Mouse (Mus musculus) hindbrain, embryonic 14.5 days (tissue): ENCODE data around the gene Scaf11. TPM values are rescaled to one million over a fixed set of nuclear protein-coding genes. Genes with fewer than 3 reads are reported as not detected.
"Not testable (repeated sequence)": the region's sequence is repeated elsewhere in the genome, so short reads cannot be mapped to it uniquely, and the experiment has no call there.

Experiments used
- ATAC-seq: fragments of 200-750 bp; cut with Nextera tagmentation; 2 replicates; pipeline ENCODE4 v1.8.0; 2017; ENCODE audit warnings: moderate number of reproducible peaks, mild to moderate bottlenecking, moderate TSS enrichment, moderate library complexity; ENCODE audit not compliant: low FRiP score
- DNase-seq: peaks from one replicate; pipeline ENCODE4 v3.0.0-alpha.2; 2015; ENCODE audit warnings: low spot score
- H3K27ac ChIP-seq: fragments of 300-500 bp; sonication (generic); 2 replicates; pipeline ENCODE4 v1.5.1; 2014; ENCODE audit warnings: mild to moderate bottlenecking, moderate library complexity
- H3K27me3 ChIP-seq: fragments of 300-500 bp; sonication (generic); 2 replicates; pipeline ENCODE4 v1.6.1; 2014; ENCODE audit warnings: mild to moderate bottlenecking, low read length, mixed read lengths; ENCODE audit not compliant: control insufficient read depth, insufficient read depth
- H3K36me3 ChIP-seq: fragments of 300-500 bp; sonication (generic); replicated peaks from 2 replicates; pipeline ENCODE4 v1.6.1; 2014; ENCODE audit not compliant: control insufficient read depth, insufficient read depth
- H3K4me1 ChIP-seq: fragments of 300-500 bp; sonication (generic); replicated peaks from 2 replicates; pipeline ENCODE4 v1.6.1; 2014; ENCODE audit warnings: antibody characterized with exemption, low read length, mixed read lengths; ENCODE audit not compliant: control insufficient read depth, insufficient read depth
- H3K4me2 ChIP-seq: fragments of 300-500 bp; sonication (generic); replicated peaks from 2 replicates; pipeline ENCODE4 v1.6.1; 2014; ENCODE audit warnings: mild to moderate bottlenecking, moderate library complexity
- H3K4me3 ChIP-seq: fragments of 300-500 bp; sonication (generic); replicated peaks from 2 replicates; pipeline ENCODE4 v1.5.1; 2014; ENCODE audit warnings: mild to moderate bottlenecking, low read length
- H3K9ac ChIP-seq: fragments of 300-500 bp; sonication (generic); 2 replicates; pipeline ENCODE4 v1.6.1; 2014
- H3K9me3 ChIP-seq: fragments of 300-500 bp; sonication (generic); 2 replicates; pipeline ENCODE4 v1.6.1; 2016; ENCODE audit warnings: low read length; ENCODE audit not compliant: control insufficient read depth
- WGBS: fragments of 180-500 bp; shearing (Covaris S2); extraction: QIAGEN DNeasy Blood & Tissue Kit; methylation state at CpG from one replicate; pipeline ENCODE4 v1.1.7; 2014; 5-methylcytosine and 5-hydroxymethylcytosine counted together
- polyA plus RNA-seq: library from polyadenylated mRNA; unstranded; fragments of >200 nt; fragmentation: Nextera tagmentation; extraction: Ambion mirVana; gene quantifications from 2 replicates; pipeline ENCODE4 v1.2.1, GENCODE M21; 2014

The Scaf11 gene
- polyA plus RNA-seq, 1 experiment from 2014 or later: 49.6 TPM

GRCm38 (mm10) chr15:96457338-96457664 lies 3.3 kb downstream of the Scaf11 start:
- H3K4me1 ChIP-seq: peaks cover 18% of the 10 kb centered on the region
- H3K27me3 ChIP-seq: no peaks in the 10 kb centered on the region
- no peak overlapping the region for H3K9ac ChIP-seq
- H3K4me2 ChIP-seq: no peak overlapping the region
- H3K9me3 ChIP-seq: no peaks in the 10 kb centered on the region
- DNase-seq (no peak), ATAC-seq (no peak)
- no peak overlapping the region for H3K27ac ChIP-seq
- no peak overlapping the region for H3K4me3 ChIP-seq
- 68% methylated on average over 3 of the region's 3 CpGs for WGBS
- no peaks in the 10 kb centered on the region for H3K36me3 ChIP-seq

GRCm38 (mm10) chr15:96456651-96457337 lies 3.8 kb downstream of the Scaf11 start:
- Histone ChIP-seq H3K9me3 (no peaks in the 10 kb centered on the region), H3K9ac (no peak overlapping the region), H3K4me1 (peaks cover 13% of the 10 kb centered on the region; the same call in 1 of the 2 replicates), H3K27me3 (no peaks in the 10 kb centered on the region), H3K27ac (no peak overlapping the region), H3K4me3 (no peak overlapping the region), H3K36me3 (peaks cover 2% of the 10 kb centered on the region; the same call in 1 of the 2 replicates), H3K4me2 (no peak overlapping the region)
- 81% methylated on average over 5 of the region's 5 CpGs for WGBS
- no peak for ATAC-seq
- DNase-seq: no peak

- no peak overlapping the region for H3K27ac ChIP-seq
- no peaks in the 10 kb centered on the region for H3K9me3 ChIP-seq
- no peak for ATAC-seq
- H3K36me3 ChIP-seq: peaks cover 6% of the 10 kb centered on the region
- no peaks in the 10 kb centered on the region for H3K27me3 ChIP-seq
- peaks cover 11% of the 10 kb centered on the region; the same call in 1 of the 2 replicates for H3K4me1 ChIP-seq
- WGBS: 69% methylated on average over 4 of the region's 4 CpGs
- no peak for DNase-seq
- no peak overlapping the region for H3K9ac ChIP-seq
- H3K4me2 ChIP-seq: no peak overlapping the region
- no peak overlapping the region for H3K4me3 ChIP-seq
Observed at GRCm38 (mm10) chr15:96455595-96456214, 4.9 kb downstream of the Scaf11 start.

- Histone ChIP-seq H3K9ac (no peak overlapping the region), H3K4me3 (no peak overlapping the region), H3K36me3 (peaks cover 6% of the 10 kb centered on the region), H3K4me2 (no peak overlapping the region), H3K4me1 (no peaks in the 10 kb centered on the region; the same call in 1 of the 2 replicates), H3K27ac (no peak overlapping the region), H3K9me3 (no peaks in the 10 kb centered on the region), H3K27me3 (no peaks in the 10 kb centered on the region)
- WGBS: 95% methylated on average over 1 of the region's 1 CpGs
- ATAC-seq: no peak
- no peak for DNase-seq
Observed at GRCm38 (mm10) chr15:96453346-96453745, 7.3 kb downstream of the Scaf11 start.

- Histone ChIP-seq H3K27me3 (no peaks in the 10 kb centered on the region), H3K27ac (no peak overlapping the region), H3K4me2 (no peak overlapping the region), H3K9ac (no peak overlapping the region), H3K4me3 (no peak overlapping the region), H3K9me3 (no peaks in the 10 kb centered on the region), H3K36me3 (peaks cover 21% of the 10 kb centered on the region), H3K4me1 (no peaks in the 10 kb centered on the region)
- no peak for ATAC-seq
- WGBS: 94% methylated on average over 7 of the region's 7 CpGs
- DNase-seq: no peak
Observed at GRCm38 (mm10) chr15:96448656-96449299, 11.9 kb downstream of the Scaf11 start.

GRCm38 (mm10) chr15:96446785-96447184 lies 13.9 kb downstream of the Scaf11 start:
- Histone ChIP-seq H3K9me3 (no peaks in the 10 kb centered on the region), H3K4me1 (no peaks in the 10 kb centered on the region), H3K27ac (no peak overlapping the region), H3K4me2 (no peak overlapping the region), H3K4me3 (no peak overlapping the region), H3K36me3 (peaks cover 28% of the 10 kb centered on the region), H3K9ac (no peak overlapping the region), H3K27me3 (no peaks in the 10 kb centered on the region)
- no peak for DNase-seq
- no peak for ATAC-seq
- 83% methylated on average over 10 of the region's 10 CpGs for WGBS

GRCm38 (mm10) chr15:96441480-96441879 lies 19.2 kb downstream of the Scaf11 start:
- not testable (repeated sequence) for H3K27me3 ChIP-seq, H3K4me2 ChIP-seq, H3K9ac ChIP-seq, H3K27ac ChIP-seq, DNase-seq, H3K4me3 ChIP-seq, H3K4me1 ChIP-seq, H3K9me3 ChIP-seq, ATAC-seq
- WGBS: 70% methylated on average over 3 of the region's 6 CpGs
- peaks cover 25% of the 10 kb centered on the region for H3K36me3 ChIP-seq

GRCm38 (mm10) chr15:96434202-96434601 lies 26.4 kb downstream of the Scaf11 start:
- ATAC-seq (no peak), DNase-seq (no peak)
- Histone ChIP-seq H3K4me3 (no peak overlapping the region), H3K4me1 (no peaks in the 10 kb centered on the region), H3K27me3 (no peaks in the 10 kb centered on the region), H3K9me3 (no peaks in the 10 kb centered on the region), H3K9ac (no peak overlapping the region), H3K4me2 (no peak overlapping the region), H3K27ac (no peak overlapping the region), H3K36me3 (peaks cover 28% of the 10 kb centered on the region)
- WGBS: 100% methylated on average over 1 of the region's 1 CpGs

GRCm38 (mm10) chr15:96419920-96420319 lies 40.7 kb downstream of the Scaf11 start:
- no peak for DNase-seq
- H3K4me1 ChIP-seq: no peaks in the 10 kb centered on the region
- H3K27me3 ChIP-seq: no peaks in the 10 kb centered on the region
- no peak overlapping the region for H3K9ac ChIP-seq
- ATAC-seq: no peak
- no peak overlapping the region for H3K4me2 ChIP-seq
- H3K9me3 ChIP-seq: no peaks in the 10 kb centered on the region
- peaks cover 85% of the 10 kb centered on the region for H3K36me3 ChIP-seq
- H3K4me3 ChIP-seq: no peak overlapping the region
- H3K27ac ChIP-seq: no peak overlapping the region
- WGBS: 96% methylated on average over 8 of the region's 8 CpGs
